Comparison of ENCODE assay signal across 8 mouse cellular contexts in the genomic region with DNA sequence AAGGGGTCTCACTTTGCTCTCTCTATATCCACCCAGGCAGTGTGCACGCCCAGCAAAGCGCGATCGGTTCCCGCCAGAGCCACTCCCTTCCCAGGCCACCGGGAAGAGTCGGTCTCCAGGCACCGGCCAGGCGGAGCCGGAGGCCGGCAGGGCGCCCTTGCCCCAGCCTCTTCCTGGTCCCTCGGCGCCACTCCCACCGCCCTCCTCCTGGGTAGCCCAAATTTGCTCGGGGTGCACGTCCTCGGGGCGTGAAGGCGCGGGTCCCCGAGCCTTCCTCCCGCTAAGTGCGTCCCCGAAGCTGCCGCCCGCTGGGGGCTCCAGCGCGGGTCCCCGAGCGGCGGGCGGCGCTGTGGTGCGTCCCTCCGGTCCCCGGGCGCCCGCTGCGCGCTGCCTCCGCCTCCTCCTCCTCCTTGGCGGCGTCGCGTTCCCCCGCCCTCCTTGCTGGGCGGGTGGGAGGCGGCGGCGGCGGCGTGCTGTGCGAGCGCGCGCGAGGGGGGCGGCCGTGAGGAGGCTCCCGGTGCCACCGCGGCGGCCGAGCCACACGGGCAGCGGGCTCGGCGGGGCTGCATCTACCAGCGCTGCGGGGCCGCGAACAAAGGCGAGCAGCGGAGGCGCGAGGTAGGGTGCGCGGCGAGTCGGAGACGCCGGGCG. TPM values are rescaled to one million over a fixed set of nuclear protein-coding genes. Genes with fewer than 3 reads are reported as not detected.
A peak's percentile ranks its signal among the peaks of the same experiment; 100 is the strongest.
DNase-seq lines count a peak whose midpoint lies in the region; ATAC-seq and TF ChIP-seq lines count a peak whose summit lies in the region.

TSS of gene Sh3rf1 (plus strand) at position 144 of the 651 bp plus-strand sequence.

- no peaks in the 10 kb centered on the region for H3K27me3 ChIP-seq in embryonic facial prominence, embryonic 14.5 days (replicated peaks; ENCODE audit: control insufficient read depth, insufficient read depth, low read length)
- peaks cover 10% of the 10 kb centered on the region; the same call in 1 of the 2 replicates for H3K27me3 ChIP-seq in heart, embryonic 10.5 days (ENCODE audit: insufficient read depth, poor library complexity, severe bottlenecking)
- no peaks in the 10 kb centered on the region for H3K27me3 ChIP-seq in kidney, embryonic 15.5 days
- H3K27me3 ChIP-seq in liver, adult 2 months (ENCODE audit: control insufficient read depth, insufficient read depth, low read length) = no peaks in the 10 kb centered on the region
- H3K27me3 ChIP-seq in myocyte (ENCODE audit: control insufficient read depth, insufficient read depth, insufficient read length) = no peaks in the 10 kb centered on the region

- peak; percentile 60 for DNase-seq in 416B (ENCODE audit: low read depth)
- DNase-seq in adrenal gland, postnatal 25 days = peak; percentile 88
- peak; percentile 90 for DNase-seq in embryonic facial prominence, embryonic 14.5 days (ENCODE audit: low spot score)
- DNase-seq in heart, embryonic 10.5 days (ENCODE audit: low spot score) = peak; percentile 90
- peak; percentile 51 for DNase-seq in liver, adult 2 months (ENCODE audit: extremely low read depth, low read depth, low spot score)
- peak; percentile 70 to 84 for DNase-seq in spleen, postnatal 4 days (ENCODE audit: low spot score in 2 of 2)

- H3K9ac ChIP-seq in embryonic facial prominence, embryonic 14.5 days (ENCODE audit: low read depth, low read length) = peak within 1 kb of the TSS; percentile 87
- peak within 1 kb of the TSS; percentile 83 for H3K9ac ChIP-seq in kidney, embryonic 15.5 days
- H3K9ac ChIP-seq in liver, adult 2 months (ENCODE audit: low read depth, low read length) = peak within 1 kb of the TSS; percentile 96

- under 1% methylated on average over 27 of the region's 84 CpGs for WGBS in embryonic facial prominence, embryonic 14.5 days
- under 1% methylated on average over 83 of the region's 84 CpGs for WGBS in heart, embryonic 10.5 days
- WGBS in kidney, embryonic 15.5 days = under 1% methylated on average over 59 of the region's 84 CpGs
- under 1% methylated on average over 76 of the region's 84 CpGs for WGBS in liver, adult 2 months

- H3K4me2 ChIP-seq in embryonic facial prominence, embryonic 14.5 days (ENCODE audit: low read depth, low read length) = peak within 1 kb of the TSS; percentile 92
- peak within 1 kb of the TSS; percentile 79 for H3K4me2 ChIP-seq in kidney, embryonic 15.5 days
- peak within 1 kb of the TSS; percentile 92 for H3K4me2 ChIP-seq in myocyte (ENCODE audit: low read depth)

- H3K36me3 ChIP-seq in embryonic facial prominence, embryonic 14.5 days (ENCODE audit: control insufficient read depth, insufficient read depth, low read length) = no peaks in the 10 kb centered on the region; the same call in 1 of the 2 replicates
- H3K36me3 ChIP-seq in heart, embryonic 10.5 days = no peaks in the 10 kb centered on the region
- peaks cover 4% of the 10 kb centered on the region; the same call in 1 of the 2 replicates for H3K36me3 ChIP-seq in kidney, embryonic 15.5 days
- no peaks in the 10 kb centered on the region for H3K36me3 ChIP-seq in liver, adult 2 months (ENCODE audit: control insufficient read depth, insufficient read depth, low read length)
- peaks cover 6% of the 10 kb centered on the region for H3K36me3 ChIP-seq in myocyte (ENCODE audit: control insufficient read depth, insufficient read depth)

- H3K9me3 ChIP-seq in embryonic facial prominence, embryonic 14.5 days (ENCODE audit: control insufficient read depth, low read length) = no peaks in the 10 kb centered on the region
- H3K9me3 ChIP-seq in heart, embryonic 10.5 days = no peaks in the 10 kb centered on the region
- H3K9me3 ChIP-seq in kidney, embryonic 15.5 days (replicated peaks) = no peaks in the 10 kb centered on the region

- H3K4me3 ChIP-seq in embryonic facial prominence, embryonic 14.5 days (ENCODE audit: low read depth, low read length) = peak within 1 kb of the TSS; percentile 82
- H3K4me3 ChIP-seq in heart, embryonic 10.5 days = peak within 1 kb of the TSS; percentile 90
- peak within 1 kb of the TSS; percentile 87 for H3K4me3 ChIP-seq in kidney, embryonic 15.5 days (replicated peaks)
- H3K4me3 ChIP-seq in liver, adult 2 months (ENCODE audit: insufficient read depth, low read depth, low read length) = peak within 1 kb of the TSS; percentile 100
- peak within 1 kb of the TSS; percentile 71 for H3K4me3 ChIP-seq in myocyte

- TF ChIP-seq POLR2A in liver, adult 2 months (IDR thresholded peaks at IDR 0.05; ENCODE audit: extremely low read depth, insufficient read depth, low read length) = no peak
- peak; percentile 76 for TF ChIP-seq POLR2A in myocyte (IDR thresholded peaks at IDR 0.05; ENCODE audit: insufficient read length, low read depth)

- TF ChIP-seq CTCF in liver, adult 2 months (IDR thresholded peaks at IDR 0.05; ENCODE audit: low read depth, low read length) = peak; percentile 12; the same call in 1 of the 2 replicates

- peak within 1 kb of the TSS; percentile 81 for H3K27ac ChIP-seq in embryonic facial prominence, embryonic 14.5 days (replicated peaks; ENCODE audit: low read depth, low read length)
- peak within 1 kb of the TSS; percentile 96 for H3K27ac ChIP-seq in heart, embryonic 10.5 days
- peak within 1 kb of the TSS; percentile 92 for H3K27ac ChIP-seq in kidney, embryonic 15.5 days
- peak within 1 kb of the TSS; percentile 82 for H3K27ac ChIP-seq in liver, adult 2 months (replicated peaks; ENCODE audit: insufficient read depth, low read depth, low read length)

- H3K4me1 ChIP-seq in embryonic facial prominence, embryonic 14.5 days (ENCODE audit: control insufficient read depth, insufficient read depth, low read length) = peaks cover 27% of the 10 kb centered on the region
- peaks cover 22% of the 10 kb centered on the region for H3K4me1 ChIP-seq in heart, embryonic 10.5 days
- H3K4me1 ChIP-seq in kidney, embryonic 15.5 days = peaks cover 41% of the 10 kb centered on the region
- peaks cover 7% of the 10 kb centered on the region for H3K4me1 ChIP-seq in liver, adult 2 months (ENCODE audit: control insufficient read depth, insufficient read depth, low read length)

- peak within 1 kb of the TSS; percentile 87 for H3ac ChIP-seq in myocyte (ENCODE audit: control insufficient read depth, insufficient read length)

- H3K79me2 ChIP-seq in liver, adult 2 months (ENCODE audit: control insufficient read depth, insufficient read depth, low read length) = peaks cover 7% of the 10 kb centered on the region; the same call in 1 of the 2 replicates
- peaks cover 12% of the 10 kb centered on the region for H3K79me2 ChIP-seq in myocyte (ENCODE audit: control insufficient read depth, insufficient read depth)

- peak; percentile 93 for ATAC-seq in embryonic facial prominence, embryonic 14.5 days (ENCODE audit: low read depth)
- peak; percentile 92 for ATAC-seq in kidney, embryonic 15.5 days (replicated peaks; ENCODE audit: low FRiP score)

TF ChIP-seq in myocyte, 11 proteins besides CTCF, POLR2A, EP300 and RAD21:
- no peak for TF ChIP-seq TCF3 (IDR thresholded peaks at IDR 0.05; ENCODE audit: insufficient read length, low read depth)
- no peak for TF ChIP-seq POLR2AphosphoS2 (IDR thresholded peaks at IDR 0.05; ENCODE audit: insufficient read length, low read depth)
- no peak for TF ChIP-seq MYOD1 (IDR thresholded peaks at IDR 0.05; ENCODE audit: control insufficient read depth in 1 of 3, insufficient read length in 2 of 3, low read depth in 2 of 3)
TF ChIP-seq in myocyte: peak in this region for 0.

RNA-seq across cellular contexts. Expression of gene Sh3rf1, which starts in this region (rescaled TPM):
- 10.6 and 13.0 TPM in 2 replicates for total RNA-seq in adrenal gland, postnatal 25 days (2021)
- 10.5 and 11.1 TPM in 2 replicates for polyA plus RNA-seq in embryonic facial prominence, embryonic 14.5 days (2014; fragmentation: Nextera tagmentation; extraction: Ambion mirVana)
- 5.6 and 8.4 TPM in 2 replicates for polyA plus RNA-seq in heart, embryonic 10.5 days (2016; fragmentation: Nextera tagmentation; extraction: Ambion mirVana)
- 21.4 and 22.4 TPM in 2 replicates for polyA plus RNA-seq in kidney, embryonic 15.5 days (2015; fragmentation: Nextera tagmentation; extraction: Ambion mirVana)
- total RNA-seq in liver, adult 2 months (2014; rRNA removed) = 1.8 and 2.5 TPM in 2 replicates
- polyA plus RNA-seq in liver, adult 2 months (2012; rRNA removed) = 1.3 and 1.6 TPM in 2 replicates
- polyA plus RNA-seq in myocyte (2012; fragmentation: generic; extraction: Trizol) = 4.2 TPM

Comparison
In these comparisons a context has a peak if more than half of its experiments do, and no peak if none do; other contexts are left out.
1. Peak in every context shown above with its lines: DNase-seq, ATAC-seq, H3K4me3 ChIP-seq and H3K27ac ChIP-seq.